Mouse (Mus musculus): ENCODE results near the gene Chrne.

Gene Chrne

GRCm38 (mm10) chr11:70653345-70654197 lies 34.6 kb upstream of the Chrne start:
- in situ Hi-C loops (cut with MboI, MseI), result loop anchor here (25.0 kb wide), 2 partner anchors 891 to 1241 kb away; partner anchors contain the start of genes Kdm6b, Polr2a, Slc35g3 and Zbtb4

DNA sequence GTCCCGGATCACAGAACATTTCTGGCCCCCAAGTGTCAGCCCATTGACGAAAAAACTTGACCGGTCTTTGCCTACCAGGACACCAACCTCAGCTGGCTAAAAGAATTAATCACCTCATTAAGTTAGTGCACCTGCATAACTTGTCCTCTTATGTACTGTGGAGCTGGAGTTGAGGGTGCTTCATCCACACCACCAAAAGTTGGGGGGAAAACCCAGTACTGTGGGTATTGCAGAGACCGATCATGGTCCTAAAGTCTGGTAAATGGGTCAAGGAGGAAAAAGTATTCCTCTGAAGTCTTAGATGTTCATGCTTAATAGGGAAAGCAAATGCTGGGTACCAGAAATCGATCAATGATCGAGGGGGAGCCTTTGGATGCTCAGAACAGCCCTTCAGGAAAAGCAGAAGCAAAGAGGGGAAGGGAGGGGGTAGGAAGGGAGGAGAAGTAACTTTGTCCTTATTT lies 33.9 kb upstream of the Chrne start:
- in situ Hi-C loops (cut with MboI, MseI), result loop anchor here (25.0 kb wide), 2 partner anchors 891 to 1241 kb away; partner anchors contain the start of genes Kdm6b, Polr2a, Slc35g3 and Zbtb4

- in situ Hi-C loops (cut with MboI, MseI), result loop anchor here (25.0 kb wide), 2 partner anchors 890 to 1240 kb away; partner anchors contain the start of genes Kdm6b, Polr2a, Slc35g3 and Zbtb4
Observed at GRCm38 (mm10) chr11:70652029-70652883, 33.2 kb upstream of the Chrne start.

GRCm38 (mm10) chr11:70651391-70651790 lies 32.4 kb upstream of the Chrne start:
- in situ Hi-C loops (cut with MboI, MseI), result loop anchor here (25.0 kb wide), 2 partner anchors 889 to 1239 kb away; partner anchors contain the start of genes Kdm6b, Polr2a, Slc35g3 and Zbtb4

- in situ Hi-C loops (cut with MboI, MseI), result loop anchor here (25.0 kb wide), 2 partner anchors 888 to 1238 kb away; partner anchors contain the start of genes Kdm6b, Polr2a, Slc35g3 and Zbtb4
Observed at GRCm38 (mm10) chr11:70650322-70651175, 31.5 kb upstream of the Chrne start.

- in situ Hi-C loops (cut with MboI, MseI), result no loop called here
Observed at GRCm38 (mm10) chr11:70649185-70649734, 30.2 kb upstream of the Chrne start.

- in situ Hi-C loops (cut with MboI, MseI), result no loop called here
Observed at GRCm38 (mm10) chr11:70648512-70648911, 29.5 kb upstream of the Chrne start.

DNA sequence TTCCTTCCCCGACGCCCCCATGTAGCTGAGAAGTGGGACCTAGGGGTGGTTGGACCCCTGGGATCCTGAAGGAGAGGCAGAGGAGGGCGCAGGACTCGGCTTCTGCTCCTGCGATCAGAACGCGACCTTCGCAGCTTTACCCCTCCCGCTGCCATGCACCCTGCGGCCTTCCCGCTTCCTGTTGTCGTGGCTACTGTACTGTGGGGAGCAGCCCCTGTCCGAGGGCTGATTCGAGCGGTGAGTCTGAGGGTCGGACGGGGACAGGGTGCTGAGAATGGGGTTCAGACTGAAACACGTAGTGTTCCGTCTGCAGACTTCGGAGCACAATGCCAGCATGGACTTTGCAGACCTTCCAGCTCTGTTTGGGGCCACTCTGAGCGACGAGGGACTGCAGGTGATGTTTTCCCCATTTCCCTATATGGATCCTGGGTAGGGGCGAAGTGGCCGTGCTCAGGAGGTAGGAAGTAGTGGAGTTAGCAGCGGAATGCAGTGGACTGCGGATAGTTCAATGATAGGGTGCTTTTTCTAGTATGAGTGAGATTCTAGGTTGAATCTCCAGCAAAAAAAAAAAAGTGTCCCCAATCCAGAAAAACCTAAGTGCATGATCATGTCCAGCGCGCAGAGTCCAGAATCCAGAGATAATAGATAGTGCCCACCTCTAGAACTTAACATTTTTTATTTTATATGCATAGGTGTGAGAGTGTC lies 28.9 kb upstream of the Chrne start:
- in situ Hi-C loops (cut with MboI, MseI), result no loop called here

GRCm38 (mm10) chr11:70646691-70647650 lies 28.0 kb upstream of the Chrne start, which contains the start of the genes Rnf167 and Slc25a11:
Gene Rnf167 (plus strand): TSS chr11:70647235.
Gene Slc25a11 (minus strand): TSS chr11:70647479.
- in situ Hi-C loops (cut with MboI, MseI), result no loop called here

GRCm38 (mm10) chr11:70646259-70646555 lies 27.2 kb upstream of the Chrne start:
- in situ Hi-C loops (cut with MboI, MseI), result no loop called here

DNA sequence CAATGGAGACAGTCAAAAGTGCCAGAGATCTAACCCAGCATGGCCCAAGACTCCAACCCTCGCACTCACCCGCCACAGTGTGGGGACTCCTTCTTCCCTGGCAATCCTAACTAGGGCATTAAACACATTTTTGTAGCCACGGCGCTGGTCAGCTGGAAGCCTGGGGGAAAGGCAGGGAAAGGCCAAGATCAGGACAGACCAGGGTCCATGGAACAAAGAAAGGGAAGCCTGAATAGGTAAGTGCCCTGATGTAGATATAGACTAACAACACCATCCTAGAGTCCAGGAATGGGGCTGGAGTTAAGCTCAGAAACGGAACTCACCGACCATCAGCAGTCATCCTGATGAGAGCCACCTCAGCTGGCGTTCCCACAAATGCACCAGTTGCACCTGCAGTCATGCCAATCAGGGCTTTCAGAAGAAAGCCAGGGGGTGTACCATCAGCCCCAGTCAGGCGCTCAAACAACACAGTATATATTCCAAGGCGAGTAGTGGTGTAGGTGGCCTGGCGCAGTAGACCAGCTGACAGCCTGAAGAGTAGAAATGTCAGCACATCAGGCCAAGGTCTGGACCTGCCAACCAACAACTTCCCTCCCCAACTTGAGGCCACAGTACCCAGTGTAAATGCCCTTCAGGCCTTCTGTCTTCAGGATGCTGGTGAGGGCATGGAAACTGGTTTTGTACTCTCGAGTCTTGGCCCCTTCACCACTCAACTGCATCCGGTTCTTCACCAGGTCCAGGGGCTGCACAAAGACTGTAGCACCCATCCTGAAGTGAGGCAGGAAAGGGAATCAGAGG lies 26.6 kb upstream of the Chrne start:
- in situ Hi-C loops (cut with MboI, MseI), result no loop called here

GRCm38 (mm10) chr11:70644564-70645103 lies 25.6 kb upstream of the Chrne start:
- in situ Hi-C loops (cut with MboI, MseI), result no loop called here

DNA sequence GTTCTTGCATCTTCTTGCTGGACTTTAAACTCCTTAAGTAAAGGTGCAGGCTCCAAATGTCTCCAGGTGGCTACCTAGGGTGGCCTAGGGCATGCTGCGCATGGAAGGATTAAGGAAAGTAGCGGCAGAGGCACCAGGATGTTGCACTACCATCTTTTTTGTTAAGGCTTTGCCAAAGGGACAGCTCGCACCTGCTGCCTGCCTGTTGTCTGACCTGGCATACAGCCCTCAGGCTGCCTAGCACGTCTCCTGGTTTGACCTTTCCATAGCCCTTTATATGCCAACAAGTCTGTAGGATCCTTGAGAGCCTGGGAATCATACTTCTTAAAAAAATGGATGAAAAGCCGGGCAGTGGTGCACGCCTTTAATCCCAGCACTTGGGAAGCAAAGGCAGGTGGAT lies 24.0 kb upstream of the Chrne start:
- in situ Hi-C loops (cut with MboI, MseI), result no loop called here

DNA sequence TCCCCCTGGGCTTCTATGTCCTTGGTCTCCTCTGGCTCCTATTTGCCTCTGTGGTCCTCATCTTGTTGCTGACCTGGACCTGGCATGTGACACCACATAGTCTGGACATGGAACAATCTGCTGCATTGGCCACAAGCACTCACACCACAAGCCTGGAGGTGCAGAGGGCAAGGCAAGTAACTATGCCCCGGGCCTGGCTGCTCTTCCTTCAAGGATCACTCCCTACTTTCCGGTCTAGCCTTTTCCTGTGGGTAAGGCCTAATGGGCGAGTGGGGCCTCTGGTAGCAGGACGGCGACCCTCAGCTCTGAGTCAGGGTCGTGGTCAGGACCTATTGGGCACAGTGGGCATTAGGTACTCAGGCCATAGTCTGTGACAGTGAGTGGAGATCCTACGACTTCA lies 22.2 kb upstream of the Chrne start:
- in situ Hi-C loops (cut with MboI, MseI), result no loop called here

- in situ Hi-C loops (cut with MboI, MseI), result no loop called here
Observed at GRCm38 (mm10) chr11:70639976-70640375, 21.0 kb upstream of the Chrne start.

GRCm38 (mm10) chr11:70638714-70639278 lies 19.8 kb upstream of the Chrne start, which contains the start of gene Gp1ba:
Gene Gp1ba (plus strand): TSS chr11:70639122.
- in situ Hi-C loops (cut with MboI, MseI), result no loop called here

GRCm38 (mm10) chr11:70638293-70638692 lies 19.3 kb upstream of the Chrne start:
- in situ Hi-C loops (cut with MboI, MseI), result no loop called here
